Comparison of ENCODE assay signal across 16 mouse cellular contexts in the genomic region with DNA sequence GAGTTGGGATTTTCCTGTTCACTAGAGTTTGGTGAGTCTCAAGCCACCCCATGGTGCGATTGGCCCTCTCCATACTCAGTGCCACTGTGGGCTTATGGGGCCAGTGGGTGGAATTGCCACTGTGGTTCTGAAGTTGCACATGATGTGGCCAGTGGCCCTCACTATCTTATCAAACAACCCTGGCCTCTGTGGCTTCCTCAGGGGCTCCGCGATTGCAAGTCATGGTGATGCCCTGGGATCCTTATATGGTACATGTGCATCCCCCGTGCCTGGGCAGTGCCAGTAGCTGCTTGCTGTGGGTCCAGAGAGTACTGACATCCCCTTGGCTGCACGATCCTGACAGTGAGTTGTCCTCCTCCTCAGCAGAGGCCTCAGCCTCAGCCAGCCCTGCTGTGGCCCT. TPM values are rescaled to one million over a fixed set of nuclear protein-coding genes. Genes with fewer than 3 reads are reported as not detected.
DNase-seq lines count a peak whose midpoint lies in the region; ATAC-seq and TF ChIP-seq lines count a peak whose summit lies in the region.
"Had no signal": no experiment of that assay in that cellular context is flagged by ENCODE, and none has a peak within 500 bp of the region (broad histone marks: within the 10 kb centered on the region; RNA-seq: fewer than 3 reads in every experiment).

No protein-coding gene starts in this region.

- H3K4me1 ChIP-seq in hindbrain, embryonic 10.5 days (replicated peaks), result peaks cover 72% of the 10 kb centered on the region
- peaks cover 7% of the 10 kb centered on the region for H3K4me1 ChIP-seq in hindbrain, embryonic 16.5 days (ENCODE audit: control insufficient read depth, insufficient read depth, low read depth, low read length)
- peaks cover 2 to 12% of the 10 kb centered on the region in 2 experiments; a peak in 2 of 4 replicates for H3K4me1 ChIP-seq in liver, embryonic 14.5 days (replicated peaks; ENCODE audit: control insufficient read depth in 2 of 2, insufficient read depth in 2 of 2, low read length in 1 of 2)
- H3K4me1 ChIP-seq in midbrain, embryonic 14.5 days (ENCODE audit: control insufficient read depth, insufficient read depth, low read length), result peaks cover 41% of the 10 kb centered on the region

- WGBS in hindbrain, embryonic 10.5 days, result 92% methylated on average over 5 of the region's 5 CpGs
- WGBS in hindbrain, embryonic 16.5 days, result 87% methylated on average over 5 of the region's 5 CpGs
- 17% methylated on average over 5 of the region's 5 CpGs for WGBS in liver, embryonic 14.5 days (ENCODE audit: insufficient replicate concordance)
- WGBS in midbrain, embryonic 14.5 days, result 89% methylated on average over 5 of the region's 5 CpGs

- no peak overlapping the region for H3K4me3 ChIP-seq in hindbrain, embryonic 10.5 days
- H3K4me3 ChIP-seq in hindbrain, embryonic 16.5 days (ENCODE audit: low read length), result no peak overlapping the region
- H3K4me3 ChIP-seq in liver, embryonic 14.5 days (ENCODE audit: insufficient read depth in 1 of 2, low read depth in 2 of 2, low read length in 2 of 2), result no peak overlapping the region
- H3K4me3 ChIP-seq in midbrain, embryonic 14.5 days (replicated peaks; ENCODE audit: low read depth, low read length), result no peak overlapping the region
- H3K4me3 ChIP-seq: embryonic facial prominence, embryonic 10.5 days; intestine, embryonic 15.5 days; neural tube, embryonic 15.5 days had no signal

- H3K36me3 ChIP-seq in hindbrain, embryonic 10.5 days, result no peaks in the 10 kb centered on the region
- H3K36me3 ChIP-seq in hindbrain, embryonic 16.5 days (ENCODE audit: control insufficient read depth, insufficient read depth, low read length), result no peaks in the 10 kb centered on the region
- no peaks in the 10 kb centered on the region for H3K36me3 ChIP-seq in liver, embryonic 14.5 days (replicated peaks; ENCODE audit: control insufficient read depth, insufficient read depth, low read depth)
- no peaks in the 10 kb centered on the region for H3K36me3 ChIP-seq in midbrain, embryonic 14.5 days (ENCODE audit: control insufficient read depth, insufficient read depth, low read length)
- H3K36me3 ChIP-seq: embryonic facial prominence, embryonic 10.5 days; intestine, embryonic 15.5 days; neural tube, embryonic 15.5 days had no signal

- TF ChIP-seq CTCF in liver, embryonic 14.5 days (IDR thresholded peaks at IDR 0.05; ENCODE audit: low read depth), result no peak

- H3K4me2 ChIP-seq in hindbrain, embryonic 16.5 days (ENCODE audit: low read length), result no peak overlapping the region
- H3K4me2 ChIP-seq in liver, embryonic 14.5 days (ENCODE audit: low read depth), result no peak overlapping the region
- no peak overlapping the region for H3K4me2 ChIP-seq in midbrain, embryonic 14.5 days (ENCODE audit: low read length)
- H3K4me2 ChIP-seq: intestine, embryonic 15.5 days; neural tube, embryonic 15.5 days had no signal

- H3K27ac ChIP-seq in hindbrain, embryonic 10.5 days, result peak overlapping the region; percentile 62
- H3K27ac ChIP-seq in hindbrain, embryonic 16.5 days (ENCODE audit: low read depth, low read length), result no peak overlapping the region
- H3K27ac ChIP-seq in liver, embryonic 14.5 days, result no peak overlapping the region
- H3K27ac ChIP-seq in midbrain, embryonic 14.5 days (replicated peaks; ENCODE audit: low read depth, low read length), result no peak overlapping the region
- H3K27ac ChIP-seq: embryonic facial prominence, embryonic 10.5 days; intestine, embryonic 15.5 days; neural tube, embryonic 15.5 days had no signal

- no peak overlapping the region for H3K9ac ChIP-seq in hindbrain, embryonic 16.5 days (ENCODE audit: low read depth, low read length)
- no peak overlapping the region for H3K9ac ChIP-seq in liver, embryonic 14.5 days (replicated peaks)
- H3K9ac ChIP-seq in midbrain, embryonic 14.5 days (replicated peaks; ENCODE audit: low read length), result no peak overlapping the region
- H3K9ac ChIP-seq: intestine, embryonic 15.5 days; neural tube, embryonic 15.5 days had no signal

- no peaks in the 10 kb centered on the region for H3K9me3 ChIP-seq in hindbrain, embryonic 10.5 days
- H3K9me3 ChIP-seq in hindbrain, embryonic 16.5 days (ENCODE audit: control insufficient read depth, low read length), result no peaks in the 10 kb centered on the region
- H3K9me3 ChIP-seq in liver, embryonic 14.5 days (ENCODE audit: control insufficient read depth, low read length), result no peaks in the 10 kb centered on the region
- no peaks in the 10 kb centered on the region for H3K9me3 ChIP-seq in midbrain, embryonic 14.5 days (ENCODE audit: control insufficient read depth, low read length)
- H3K9me3 ChIP-seq: embryonic facial prominence, embryonic 10.5 days; intestine, embryonic 15.5 days; neural tube, embryonic 15.5 days had no signal

- ATAC-seq in hindbrain, embryonic 16.5 days, result no peak
- peak; percentile 31; the same call in 1 of the 2 replicates for ATAC-seq in erythroblast, adult 5-6 weeks (replicated peaks; ENCODE audit: low FRiP score, poor library complexity, severe bottlenecking)
- peak; percentile 62 for ATAC-seq in liver, embryonic 14.5 days (ENCODE audit: insufficient read depth)
- peak; percentile 37; the same call in 1 of the 2 replicates for ATAC-seq in monocyte, adult 5-6 weeks (replicated peaks; ENCODE audit: insufficient number of reproducible peaks, low FRiP score, low TSS enrichment, poor library complexity, severe bottlenecking)
- ATAC-seq in midbrain, embryonic 14.5 days (ENCODE audit: low FRiP score, low TSS enrichment), result no peak
- ATAC-seq: CD4-positive, CD25-positive, alpha-beta regulatory T cell, adult 4 months; intestine, embryonic 15.5 days had no signal

- H3K27me3 ChIP-seq in hindbrain, embryonic 10.5 days (ENCODE audit: insufficient read depth, poor library complexity, severe bottlenecking), result peaks cover 21% of the 10 kb centered on the region
- no peaks in the 10 kb centered on the region; the same call in 1 of the 2 replicates for H3K27me3 ChIP-seq in hindbrain, embryonic 16.5 days (replicated peaks; ENCODE audit: control insufficient read depth, insufficient read depth, low read length)
- no peaks in the 10 kb centered on the region for H3K27me3 ChIP-seq in liver, embryonic 14.5 days (ENCODE audit: control insufficient read depth, insufficient read depth, low read length)
- H3K27me3 ChIP-seq in midbrain, embryonic 14.5 days (ENCODE audit: control insufficient read depth, insufficient read depth, low read length), result peaks cover 2% of the 10 kb centered on the region; the same call in 1 of the 2 replicates
- H3K27me3 ChIP-seq: intestine, embryonic 15.5 days had no signal

- no peak for TF ChIP-seq EP300 in liver, embryonic 14.5 days (IDR thresholded peaks at IDR 0.05; ENCODE audit: low read depth)

- no peak for DNase-seq in hindbrain, embryonic 10.5 days (ENCODE audit: low spot score)
- DNase-seq in liver, embryonic 14.5 days (ENCODE audit: low read depth in 3 of 3, low spot score in 3 of 3), result peak in 1 of 3 experiments; percentile 25
- DNase-seq in kidney, postnatal 14 days, result no peak
- no peak for DNase-seq in midbrain, embryonic 14.5 days
- DNase-seq: adrenal gland, postnatal 10 days; cerebellum, postnatal 10 days; gastrocnemius, postnatal 14 days; retina, postnatal 1 day; thymus, adult 2 months had no signal

RNA-seq across cellular contexts. Expression of a gene that starts 25.0 kb away (rescaled TPM):
- 7.1 and 7.6 TPM in 2 replicates for polyA plus RNA-seq in hindbrain, embryonic 10.5 days (2016; fragmentation: Nextera tagmentation; extraction: Ambion mirVana)
- polyA plus RNA-seq in hindbrain, embryonic 16.5 days (2015; fragmentation: Nextera tagmentation; extraction: Ambion mirVana), result 4.3 and 4.8 TPM in 2 replicates
- total RNA-seq in erythroblast, adult 5-6 weeks (2015; ENCODE audit: low replicate concordance), result 21.5 and 23.6 TPM in 2 replicates
- 12.1 and 15.3 TPM in 2 replicates for total RNA-seq in erythroblast, adult 5-6 weeks (2017; ENCODE audit: low replicate concordance)
- polyA plus RNA-seq in liver, embryonic 14.5 days (2012; rRNA removed), result 21.6 and 22.6 TPM in 2 replicates
- polyA plus RNA-seq in liver, embryonic 14.5 days (2014; fragmentation: Nextera tagmentation; extraction: Ambion mirVana), result 7.3 and 11.4 TPM in 2 replicates
- total RNA-seq in monocyte, adult 5-6 weeks (2017), result 6.7 to 45.7 TPM (median 7.8 TPM) in 3 replicates
- 4.4 and 4.9 TPM in 2 replicates for polyA plus RNA-seq in midbrain, embryonic 14.5 days (2014; fragmentation: Nextera tagmentation; extraction: Ambion mirVana)

Comparison
In these comparisons a context has a peak if more than half of its experiments do, and no peak if none do; other contexts are left out.
1. ATAC-seq: peak in erythroblast, adult 5-6 weeks (single experiment), liver, embryonic 14.5 days (single experiment) and monocyte, adult 5-6 weeks (single experiment); none in hindbrain, embryonic 16.5 days (single experiment) and midbrain, embryonic 14.5 days (single experiment).